Mouse (Mus musculus): ENCODE data around the gene Ermn. TPM values are rescaled to one million over a fixed set of nuclear protein-coding genes. Genes with fewer than 3 reads are reported as not detected.

The Ermn gene
- total RNA-seq (2023) = not detected in 4 replicates

DNA sequence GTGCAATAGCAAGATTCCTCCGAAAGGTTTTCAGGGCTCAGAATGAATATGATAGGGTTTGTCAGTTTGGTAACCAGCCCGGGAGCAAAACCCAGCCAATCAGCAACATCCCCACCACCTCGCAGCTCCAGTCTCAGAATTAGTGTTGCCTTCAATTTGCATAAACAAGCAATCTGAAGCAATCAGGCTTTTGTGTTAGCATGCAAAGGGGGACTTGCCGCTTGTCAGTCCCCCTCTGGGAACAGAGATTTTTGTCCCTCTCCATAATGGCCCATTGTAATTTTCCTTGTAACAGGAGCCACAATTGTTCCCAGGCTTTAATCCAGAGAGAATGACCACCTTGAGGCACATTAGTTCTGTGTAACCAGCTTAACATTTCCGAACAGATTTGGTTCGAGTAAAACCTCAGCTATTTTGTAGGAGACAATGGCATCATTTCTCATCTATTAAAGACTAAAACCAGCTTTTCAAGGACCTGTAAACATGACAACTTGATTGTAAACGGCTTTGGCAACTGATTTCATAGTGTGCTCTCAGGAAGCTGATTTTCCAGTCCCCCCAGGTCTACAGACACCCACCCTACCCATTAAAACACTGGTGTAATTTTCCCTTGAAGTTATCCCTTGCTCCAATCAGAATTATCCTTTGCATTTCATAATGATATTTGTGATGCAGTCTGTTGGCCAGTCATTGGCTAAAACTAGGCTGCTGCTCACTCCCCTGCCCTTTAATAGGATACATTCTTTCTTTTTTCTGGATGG, at the start of gene Ermn:
Gene Ermn (minus strand): TSS at position 44 of the 761 bp plus-strand sequence.

DNA sequence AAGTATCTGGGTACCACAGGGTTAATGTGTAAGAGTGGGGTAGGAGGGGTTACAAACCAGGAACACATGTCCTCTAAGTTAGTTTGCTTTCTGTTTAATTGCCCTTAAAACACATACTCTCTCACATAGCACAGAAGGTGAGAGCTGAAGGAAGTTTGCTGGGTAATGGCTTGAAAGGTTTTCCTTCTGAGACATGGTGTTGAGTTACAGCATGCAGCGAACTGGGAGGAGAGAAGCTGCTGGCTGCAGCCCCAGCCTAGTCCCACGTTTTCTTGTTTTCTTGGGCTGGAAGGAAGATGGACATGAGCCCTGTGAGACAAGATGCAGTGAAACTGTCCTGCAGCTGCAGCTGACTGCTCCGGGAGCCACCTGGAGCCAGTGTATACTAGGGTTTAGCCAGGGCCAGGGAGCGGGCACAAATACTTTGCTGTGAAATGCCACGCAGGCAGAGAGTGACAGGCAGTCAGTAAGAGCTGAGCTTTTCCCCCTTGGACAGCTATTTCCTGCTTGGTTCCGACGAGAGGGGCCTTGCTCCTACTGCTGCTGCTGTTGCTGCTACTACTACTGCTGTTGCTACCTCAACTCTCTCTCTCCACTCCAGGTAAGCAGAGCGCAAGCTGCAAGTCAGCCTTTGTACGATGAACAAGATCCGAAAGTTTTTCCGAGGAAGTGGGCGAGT, 54.8 kb downstream of the Ermn start, which contains the start of gene Galnt5:
Gene Galnt5 (plus strand): TSS at position 133 of the 679 bp plus-strand sequence.

Other genes with a start within 250 kb of the Ermn start
- gene Galnt5, start 55.0 kb downstream of the Ermn start, total RNA-seq (2023) = not detected in 4 replicates
- gene Cytip, start 142.7 kb upstream of the Ermn start, total RNA-seq (2023) = 458 to 538 TPM (median 472 TPM) in 4 replicates

All from B cell, adult 62 days (primary cell).